Mouse (Mus musculus): Measurements from ENCODE around the gene Exoc6b.
"Not testable (repeated sequence)": the region's sequence is repeated elsewhere in the genome, so short reads cannot be mapped to it uniquely, and the experiment has no call there.

The Exoc6b gene

DNA sequence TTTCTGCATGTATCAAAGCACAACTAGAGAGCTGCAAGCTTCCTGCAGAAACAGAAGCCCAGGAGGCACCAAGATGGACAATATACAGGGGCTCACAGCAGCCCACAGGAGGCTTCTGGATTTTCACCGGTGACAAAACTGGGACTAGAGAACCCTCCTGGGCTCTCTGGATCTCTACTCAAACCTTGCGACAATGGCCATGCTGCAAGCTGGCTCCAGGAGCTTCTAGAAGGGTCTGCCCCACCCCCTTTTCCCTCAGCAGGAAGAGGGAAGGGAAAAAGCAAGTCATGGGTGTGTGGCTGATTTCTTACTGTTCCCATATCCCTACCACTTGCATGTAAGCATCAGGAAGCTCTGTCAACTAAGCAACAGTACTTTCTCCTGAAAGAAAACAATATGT lies 437.7 kb downstream of the Exoc6b start:
- no peak for DNase-seq (ENCODE audit: low spot score)

DNA sequence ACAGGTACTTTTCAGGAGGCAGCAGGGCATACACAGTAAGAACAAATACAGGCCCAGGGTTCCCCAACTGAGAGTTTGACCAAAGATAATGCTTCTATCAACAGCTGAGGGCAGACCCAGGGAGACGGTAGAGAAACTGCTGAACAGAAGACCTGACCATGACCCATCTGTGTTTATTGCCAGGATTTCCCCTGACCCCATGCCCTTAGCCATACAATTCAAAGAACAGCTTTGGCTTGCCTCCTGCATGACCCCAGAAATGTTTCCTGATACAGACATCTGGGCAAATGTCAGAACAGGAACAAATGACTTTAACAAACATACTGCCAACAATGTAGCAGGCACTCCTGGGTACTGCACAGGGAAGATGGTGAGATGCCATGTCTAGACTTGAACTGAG lies 439.0 kb downstream of the Exoc6b start:
- peak; percentile 30 for DNase-seq (ENCODE audit: low spot score)

DNA sequence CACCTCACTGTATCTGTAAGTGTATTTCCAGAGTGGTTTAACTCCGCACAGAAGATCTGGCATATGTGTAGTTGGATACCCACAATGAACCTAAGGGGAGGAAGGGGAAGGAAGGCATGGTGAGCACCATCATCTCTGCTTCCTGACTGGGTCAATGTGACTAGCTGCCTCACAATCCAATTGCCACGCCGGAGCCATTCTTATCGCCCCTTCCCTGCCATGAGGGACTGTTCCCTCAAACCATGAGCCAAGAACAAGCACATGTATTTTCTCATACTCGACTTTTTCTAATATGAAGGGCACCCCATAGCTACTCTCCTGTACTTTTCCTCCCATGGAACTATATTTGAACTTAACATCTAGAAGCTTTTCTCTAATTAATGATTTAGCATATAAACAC lies 440.5 kb downstream of the Exoc6b start:
- DNase-seq (ENCODE audit: low spot score) = no peak

DNA sequence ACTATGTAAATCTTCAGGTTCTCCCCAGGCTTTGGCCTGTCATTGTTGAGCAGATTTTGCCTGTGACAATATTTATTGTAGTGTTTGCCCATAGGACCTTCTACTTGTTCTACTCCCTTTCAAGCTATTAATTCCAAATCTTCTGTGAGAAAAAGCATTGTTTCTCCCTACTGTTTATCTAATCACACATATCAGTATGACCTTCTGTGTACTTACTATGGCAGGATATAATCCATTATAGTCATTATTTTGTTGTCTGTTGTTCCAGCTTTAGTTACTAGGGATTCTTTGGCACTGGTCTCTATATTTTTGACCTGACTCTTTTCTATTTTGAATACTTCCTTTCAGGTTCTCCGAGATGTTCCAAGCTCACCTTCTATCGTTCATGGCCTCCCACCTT lies 442.9 kb downstream of the Exoc6b start:
- no peak for DNase-seq (ENCODE audit: low spot score)

DNA sequence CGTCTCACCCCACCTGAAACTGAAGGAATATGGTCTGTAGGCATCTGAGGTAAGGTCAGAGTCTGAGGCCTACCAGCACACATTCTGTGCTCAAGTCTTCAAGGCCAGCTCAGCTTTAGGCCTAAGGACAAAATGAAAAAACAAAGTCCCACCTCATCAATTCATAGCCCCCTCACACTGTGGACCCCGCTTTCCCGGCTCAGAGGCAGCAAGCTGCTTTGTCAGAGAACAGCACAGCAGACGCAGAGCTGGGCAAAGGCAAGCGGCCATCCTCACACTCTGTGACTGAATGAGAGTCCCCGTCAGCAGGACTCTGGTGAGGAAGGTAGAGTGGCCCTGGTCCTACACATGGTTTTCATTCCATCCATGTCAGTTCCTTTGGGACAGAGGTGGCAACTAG lies 450.1 kb downstream of the Exoc6b start:
- no peak for DNase-seq (ENCODE audit: low spot score)

DNA sequence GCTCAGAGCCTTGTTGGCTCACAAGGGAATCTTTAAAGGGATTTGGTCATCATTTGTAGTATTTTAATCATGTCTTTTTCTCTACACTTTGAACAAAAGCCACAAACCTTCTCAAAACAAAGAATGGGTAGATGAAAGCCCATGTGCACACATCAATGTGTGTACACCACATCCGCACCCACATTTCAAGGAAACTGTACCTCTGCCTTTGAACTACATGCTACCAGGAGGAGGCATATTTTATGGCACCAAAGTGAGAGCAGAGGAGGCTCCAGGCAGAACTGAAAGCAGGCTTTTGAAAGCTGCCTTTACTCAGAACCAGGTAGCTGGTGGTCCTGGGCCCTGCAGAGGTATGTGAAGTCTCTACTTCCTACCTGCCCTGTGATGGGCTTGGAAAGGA lies 452.3 kb downstream of the Exoc6b start:
- no peak for DNase-seq (ENCODE audit: low spot score)

DNA sequence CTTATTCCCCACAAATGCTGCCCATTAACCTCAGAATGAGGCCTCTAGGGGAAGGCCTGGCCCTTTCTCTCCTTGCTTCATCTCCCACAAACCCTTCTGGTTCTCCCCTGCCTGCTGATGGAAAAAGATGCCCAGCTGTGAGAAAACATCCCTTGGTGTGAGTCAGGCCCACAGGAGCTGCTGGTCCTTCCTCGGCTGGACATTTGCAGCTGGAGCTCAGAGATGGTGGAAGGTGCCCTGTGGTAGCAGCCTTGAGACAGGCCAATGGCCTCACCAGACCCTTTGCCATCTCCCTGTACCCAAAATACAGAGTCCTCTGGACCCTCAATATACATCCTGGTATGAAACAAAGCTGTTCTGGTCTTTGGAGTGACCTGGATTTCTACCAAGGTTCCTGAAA lies 452.7 kb downstream of the Exoc6b start:
- no peak for DNase-seq (ENCODE audit: low spot score)

DNA sequence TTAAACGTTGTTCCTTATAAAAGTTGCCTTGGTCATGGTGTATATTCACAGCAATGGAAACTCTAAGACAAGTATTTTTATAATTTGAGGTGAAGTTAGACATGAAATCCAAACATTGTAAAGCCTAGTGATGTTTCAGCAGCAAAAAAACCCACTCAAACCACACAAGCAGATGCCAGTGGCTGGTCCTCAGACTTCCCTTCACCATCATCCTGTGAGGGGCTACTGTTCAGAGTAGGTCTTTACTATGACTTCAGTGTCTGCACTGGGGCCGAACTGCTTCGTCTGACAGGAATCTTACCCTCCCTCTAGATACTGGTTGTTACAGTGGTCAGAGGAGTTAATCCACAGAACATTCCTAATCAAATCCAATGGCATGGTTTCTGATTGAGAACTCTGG lies 455.8 kb downstream of the Exoc6b start:
- no peak for DNase-seq (ENCODE audit: low spot score)

DNA sequence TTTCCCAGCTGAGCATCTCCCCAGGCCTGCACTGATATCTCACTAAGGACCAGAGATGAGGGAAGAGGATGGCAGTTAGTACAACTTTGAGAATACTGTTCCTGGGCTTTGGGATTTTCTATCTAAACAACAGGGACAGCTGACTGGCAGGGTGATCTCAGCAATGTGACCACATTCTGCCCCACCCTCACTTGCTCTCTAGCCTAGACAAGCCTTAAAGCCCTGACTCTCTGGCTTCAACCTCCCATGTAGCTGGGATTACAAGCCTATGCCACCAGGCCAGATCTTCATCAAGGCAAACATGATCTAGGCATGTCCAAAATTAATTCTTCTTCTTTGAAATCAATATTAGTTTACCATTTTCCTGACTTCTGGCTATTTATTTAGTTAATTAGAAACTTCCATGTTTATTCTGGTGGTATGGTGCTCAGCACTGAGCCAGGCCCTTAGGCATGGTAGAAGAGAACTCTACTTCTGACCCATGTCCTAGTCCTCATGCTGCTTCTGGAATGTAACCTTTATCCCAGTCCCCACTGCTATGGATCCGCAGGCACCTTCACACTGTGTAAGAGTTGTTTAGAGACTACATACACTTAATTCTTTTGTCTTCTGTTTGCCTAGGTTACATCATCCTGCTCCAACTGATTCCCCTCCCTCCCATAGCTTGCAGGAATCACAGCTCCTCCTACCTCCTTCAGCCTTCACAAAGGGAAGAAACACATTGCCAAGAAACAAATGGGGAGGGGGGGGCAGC lies 468.0 kb downstream of the Exoc6b start:
- DNase-seq (ENCODE audit: low spot score) = no peak

DNA sequence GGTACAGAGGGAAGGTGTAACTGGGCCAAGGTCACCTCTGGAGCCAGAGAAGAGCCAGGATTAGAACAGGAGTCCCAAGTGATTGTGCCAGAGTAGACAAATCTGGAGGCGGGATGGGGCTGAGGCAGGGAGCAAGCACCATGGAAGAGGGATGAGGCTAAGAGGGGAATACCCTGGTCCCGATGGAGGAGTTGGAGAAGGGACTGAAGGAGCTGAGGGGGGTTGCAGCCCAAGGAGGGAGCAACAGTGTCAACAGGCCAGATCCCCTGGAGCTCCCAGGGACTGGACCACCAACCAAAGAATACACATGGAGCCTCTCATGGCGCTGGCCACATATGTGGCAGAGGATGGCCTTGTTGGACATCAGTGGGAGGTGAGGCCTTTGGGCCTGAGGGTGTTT lies 470.0 kb downstream of the Exoc6b start:
- DNase-seq (ENCODE audit: low spot score) = not testable (repeated sequence)

DNA sequence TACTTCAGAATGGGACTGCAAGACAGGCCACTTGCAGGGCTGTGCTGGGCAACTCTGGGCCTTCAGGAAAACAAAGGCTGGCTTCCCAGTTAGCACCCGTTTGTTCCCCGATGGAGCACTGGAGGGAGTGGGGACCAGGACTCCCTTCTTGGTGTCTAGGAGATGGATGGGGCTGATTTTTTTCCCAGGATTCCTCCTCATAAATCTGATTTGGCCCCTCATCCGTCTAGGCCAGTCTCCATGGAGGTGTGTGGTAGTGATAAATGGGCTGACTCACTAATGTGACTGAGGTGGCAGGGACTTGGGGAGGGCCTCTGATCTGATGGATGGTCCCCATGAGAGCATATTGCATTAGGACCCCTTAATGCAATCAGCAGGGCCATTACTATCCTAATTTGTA lies 470.6 kb downstream of the Exoc6b start:
- DNase-seq (ENCODE audit: low spot score) = no peak

DNA sequence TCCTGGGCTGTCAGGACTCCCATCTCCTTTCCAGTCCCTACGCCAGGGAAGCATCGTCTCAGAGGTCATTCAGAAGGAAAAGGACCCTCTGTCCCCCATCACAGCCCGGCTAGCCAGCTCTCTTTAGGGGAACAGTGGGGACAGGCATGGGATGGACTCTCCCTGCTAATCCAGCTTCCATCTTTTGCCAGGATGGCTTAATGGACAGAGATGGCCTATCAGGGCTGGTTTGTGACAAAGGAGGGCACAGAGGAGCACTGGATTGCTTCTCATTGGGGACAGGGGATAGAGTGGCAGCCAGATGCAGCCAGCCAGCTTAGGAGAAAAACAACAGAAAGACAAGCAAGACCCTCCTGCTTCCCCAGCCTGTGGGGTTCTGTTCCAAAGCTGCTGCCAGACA lies 474.7 kb downstream of the Exoc6b start:
- DNase-seq (ENCODE audit: low spot score) = no peak

DNA sequence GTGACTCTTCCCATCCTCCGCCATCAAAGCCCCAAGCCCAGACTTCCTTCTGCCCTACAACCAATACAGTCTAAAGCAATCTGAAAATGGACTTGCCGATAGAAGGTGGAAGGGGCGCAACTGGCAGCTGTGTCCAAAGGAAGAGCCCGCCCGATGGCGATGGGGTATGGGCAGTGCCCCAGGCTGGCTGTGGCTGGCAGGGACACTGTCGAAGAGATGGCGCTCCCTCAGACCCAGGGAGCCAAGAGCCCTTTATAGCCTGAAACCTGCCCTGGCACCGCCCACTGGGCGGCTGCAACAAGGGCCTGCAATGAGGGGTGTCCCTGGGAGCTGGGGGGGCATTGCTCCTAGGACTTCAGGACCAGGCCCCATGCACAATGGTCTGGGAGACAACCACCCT lies 475.6 kb downstream of the Exoc6b start, which contains the start of gene Cyp26b1:
Gene Cyp26b1 (minus strand): TSS at position 216 of the 400 bp plus-strand sequence.
- DNase-seq (ENCODE audit: low spot score) = no peak

DNA sequence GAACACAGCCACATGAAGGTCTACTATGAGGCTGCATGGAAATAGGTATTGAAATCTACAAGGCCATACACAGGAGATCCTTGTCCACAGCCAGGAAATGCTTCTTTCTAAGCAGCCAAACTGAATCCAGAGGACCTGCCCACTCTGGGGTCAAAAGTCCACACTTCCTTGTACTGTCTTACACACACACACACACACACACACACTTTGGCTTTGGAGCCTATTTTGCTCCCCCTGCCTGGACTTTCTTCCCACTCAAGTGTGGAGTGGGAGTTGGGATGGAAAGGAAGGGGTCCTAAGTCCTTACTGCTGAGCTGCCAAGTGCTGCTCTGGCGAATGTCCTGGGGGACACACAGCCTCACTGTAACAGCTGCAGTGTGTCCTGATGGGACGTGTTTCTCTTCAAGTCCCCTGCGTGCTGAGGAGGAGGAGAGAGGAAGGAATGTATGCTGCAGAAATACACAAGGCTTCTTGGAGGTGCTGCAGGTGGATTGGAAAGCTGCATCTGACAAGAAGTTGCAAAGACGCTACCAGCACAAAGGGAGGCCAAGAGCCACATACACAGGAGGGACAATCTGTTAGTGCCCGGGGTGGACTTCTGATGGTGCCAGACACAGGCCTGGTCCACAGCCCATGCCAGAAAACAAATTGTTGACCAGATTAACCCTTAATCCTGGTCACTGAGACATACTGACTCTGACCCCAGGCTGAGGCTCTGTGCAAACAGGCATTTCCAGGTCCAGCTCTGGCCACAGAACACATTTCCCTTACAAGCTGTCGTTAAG lies 478.2 kb downstream of the Exoc6b start:
- DNase-seq (ENCODE audit: low spot score) = no peak

DNA sequence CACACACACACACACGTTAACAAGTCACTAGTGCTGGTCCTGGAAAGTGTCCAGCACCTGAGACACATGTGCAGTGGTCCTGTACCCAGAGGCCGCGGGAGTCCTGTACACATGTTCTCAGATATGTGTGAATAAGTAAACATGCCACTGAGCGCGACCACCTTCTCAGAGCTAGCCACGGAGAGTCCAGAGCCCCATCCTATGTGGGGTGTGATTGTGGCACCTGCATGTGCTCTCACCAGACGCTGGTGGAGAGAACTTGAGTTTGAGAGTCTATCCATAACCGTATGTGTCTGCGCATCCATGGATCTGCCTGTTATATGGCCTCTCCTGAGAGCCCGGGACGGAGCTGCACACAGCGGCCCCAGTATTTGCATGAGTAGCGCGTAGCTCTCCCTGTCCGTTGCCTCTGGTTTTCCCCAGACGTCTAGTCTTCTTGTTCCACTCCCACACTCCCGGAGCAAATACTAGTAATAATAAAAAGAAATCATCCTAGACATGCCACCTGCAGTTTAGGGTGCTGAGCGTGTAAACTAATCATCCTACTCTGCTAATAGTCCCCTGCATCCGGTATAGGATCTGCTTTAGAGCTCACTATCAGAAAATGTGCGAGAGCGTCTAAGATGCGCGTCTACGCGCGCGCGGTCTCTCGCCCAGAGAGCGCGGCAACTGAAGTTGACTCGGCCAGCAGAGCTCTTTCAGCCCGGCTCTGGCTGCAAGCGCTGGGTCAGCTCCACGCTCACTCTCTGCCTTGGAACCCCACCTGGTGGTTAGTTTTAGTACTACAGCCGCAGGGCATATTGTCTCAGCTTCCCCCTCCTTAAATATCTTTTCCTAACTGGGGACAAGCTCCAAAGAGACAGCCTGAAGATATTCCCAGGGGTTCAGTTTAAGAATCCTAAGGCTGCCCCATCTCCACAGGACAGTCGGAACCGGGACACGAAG lies 479.3 kb downstream of the Exoc6b start:
- DNase-seq (ENCODE audit: low spot score) = peak; percentile 70

DNA sequence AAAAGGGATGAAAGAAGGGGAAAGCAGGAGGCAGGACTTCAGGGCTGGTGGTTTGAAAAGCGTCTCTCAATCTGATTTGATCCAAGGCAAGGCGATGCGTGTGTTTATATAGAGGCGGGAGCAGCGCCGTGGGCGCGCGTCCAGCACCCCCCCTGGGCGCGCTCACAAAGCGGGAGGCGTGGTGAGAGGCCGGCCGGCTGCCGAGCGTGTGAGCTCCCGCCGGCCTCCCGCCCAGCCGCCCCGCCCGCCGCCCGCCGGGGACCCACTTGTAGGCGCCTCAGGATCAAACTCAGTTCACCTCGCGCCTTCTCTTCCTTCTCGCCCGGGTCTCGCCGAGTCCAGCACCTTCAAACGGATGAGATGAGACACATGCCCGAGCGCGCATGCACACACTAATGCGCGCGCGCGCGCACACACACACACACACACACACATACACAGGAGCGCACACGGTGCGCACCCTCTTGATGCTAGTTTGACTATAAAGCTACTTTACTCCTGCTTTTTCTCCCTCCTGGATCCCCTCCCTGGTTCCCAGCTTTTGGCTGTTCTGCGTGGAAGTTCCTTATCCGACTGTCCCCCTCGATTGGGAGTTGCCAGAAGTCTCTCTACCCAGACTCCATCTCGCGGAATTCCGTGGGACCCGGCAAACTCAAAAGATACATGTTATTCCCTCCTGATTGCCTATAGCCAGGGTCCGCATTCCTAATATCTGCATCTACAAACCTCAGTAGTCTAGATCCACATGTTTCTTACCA lies 480.2 kb downstream of the Exoc6b start:
- DNase-seq (ENCODE audit: low spot score) = no peak

DNA sequence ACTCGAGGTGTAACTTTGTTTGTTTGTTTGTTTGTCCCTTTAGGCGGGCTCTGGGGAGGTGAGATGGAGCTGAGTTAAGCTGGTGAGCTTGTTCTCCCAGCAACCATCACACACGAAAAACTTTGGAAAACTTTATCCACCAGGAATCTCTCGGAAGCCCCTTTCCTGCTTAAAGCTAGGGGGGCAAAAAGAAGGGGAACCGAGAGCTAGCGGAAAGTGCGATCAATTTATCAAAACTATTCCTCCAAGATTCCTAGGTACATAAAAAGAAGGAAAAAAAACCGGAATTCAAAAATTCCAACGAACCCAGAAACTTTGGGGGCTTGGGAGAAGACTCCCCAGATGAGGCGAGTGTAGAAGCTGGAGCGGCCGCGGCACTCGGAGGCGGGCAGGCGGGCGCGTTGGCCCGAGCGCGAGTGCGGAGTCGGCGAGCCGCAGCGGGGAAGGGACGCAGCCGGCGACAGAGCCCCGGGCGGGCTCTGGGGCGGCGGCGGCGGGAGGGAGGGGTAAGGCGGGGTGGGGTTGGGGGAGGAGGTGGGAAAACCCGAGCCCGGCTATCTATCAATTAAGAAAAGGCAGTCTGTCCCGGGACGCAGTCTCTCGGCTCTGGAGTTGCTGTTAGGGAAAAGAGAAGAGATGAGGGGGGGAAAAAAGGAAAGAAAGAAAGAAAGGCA lies 481.0 kb downstream of the Exoc6b start:
- DNase-seq (ENCODE audit: low spot score) = no peak

DNA sequence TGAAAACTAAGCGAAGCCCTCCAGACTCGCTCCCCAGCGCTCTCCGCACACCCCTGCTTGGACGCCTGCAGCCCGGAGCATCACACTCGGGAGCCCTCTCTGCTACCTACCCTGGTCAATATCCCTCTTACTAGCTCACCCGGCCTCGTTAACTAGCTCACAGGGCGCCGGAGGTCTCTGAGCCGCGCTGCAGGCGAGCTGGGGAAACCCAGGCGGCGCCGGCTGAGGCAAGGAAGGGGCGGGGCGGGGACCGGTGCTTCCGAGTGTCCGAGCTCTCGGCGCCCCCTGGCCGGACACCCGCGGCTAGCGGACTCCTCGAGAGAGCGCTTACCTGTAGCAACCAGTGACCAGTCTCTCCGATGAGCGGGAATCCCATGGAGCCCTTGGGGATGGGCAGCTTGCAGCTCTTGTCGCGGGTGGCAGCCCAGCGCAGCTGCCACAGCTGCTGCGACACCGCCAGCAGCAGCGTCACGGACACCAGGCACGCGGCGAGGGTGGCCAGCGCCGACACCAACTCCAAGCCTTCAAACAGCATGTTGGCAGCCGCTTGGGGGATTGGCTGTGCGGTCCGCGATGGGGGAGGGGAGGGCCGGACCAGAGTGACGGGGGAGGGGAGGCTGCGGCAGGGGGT lies 481.7 kb downstream of the Exoc6b start:
- DNase-seq (ENCODE audit: low spot score) = peak; percentile 60

DNA sequence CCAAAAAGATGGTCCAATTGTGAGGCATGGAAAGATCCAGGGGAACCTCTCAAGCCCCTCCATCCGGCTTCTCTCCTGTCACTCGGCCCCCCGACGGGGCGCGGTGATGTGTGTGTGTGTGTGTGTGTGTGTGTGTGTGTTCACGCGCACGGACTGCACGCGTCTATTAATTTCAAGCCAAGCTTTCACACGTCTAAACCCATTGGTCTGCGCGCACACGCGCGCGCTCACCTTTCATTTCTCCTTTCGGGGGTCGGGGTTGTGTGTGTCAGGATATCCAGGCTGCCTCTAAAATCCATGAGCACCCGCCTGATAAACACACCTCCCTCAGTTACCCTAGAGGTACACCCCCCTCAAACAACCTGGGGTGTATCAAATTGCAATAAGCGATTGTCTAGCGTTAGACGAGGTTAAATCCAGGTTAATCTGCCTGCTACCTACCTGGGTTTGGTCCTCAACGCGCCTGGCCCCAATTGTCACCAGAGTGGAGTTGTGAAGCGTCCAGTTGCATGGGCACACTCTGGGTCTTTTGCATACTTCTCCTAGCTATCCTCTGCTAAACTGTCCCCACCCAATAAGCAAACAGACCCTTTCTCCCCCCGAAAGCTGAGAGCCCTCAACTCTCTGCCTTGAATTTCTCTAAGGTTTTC lies 482.6 kb downstream of the Exoc6b start:
- no peak for DNase-seq (ENCODE audit: low spot score)

DNA sequence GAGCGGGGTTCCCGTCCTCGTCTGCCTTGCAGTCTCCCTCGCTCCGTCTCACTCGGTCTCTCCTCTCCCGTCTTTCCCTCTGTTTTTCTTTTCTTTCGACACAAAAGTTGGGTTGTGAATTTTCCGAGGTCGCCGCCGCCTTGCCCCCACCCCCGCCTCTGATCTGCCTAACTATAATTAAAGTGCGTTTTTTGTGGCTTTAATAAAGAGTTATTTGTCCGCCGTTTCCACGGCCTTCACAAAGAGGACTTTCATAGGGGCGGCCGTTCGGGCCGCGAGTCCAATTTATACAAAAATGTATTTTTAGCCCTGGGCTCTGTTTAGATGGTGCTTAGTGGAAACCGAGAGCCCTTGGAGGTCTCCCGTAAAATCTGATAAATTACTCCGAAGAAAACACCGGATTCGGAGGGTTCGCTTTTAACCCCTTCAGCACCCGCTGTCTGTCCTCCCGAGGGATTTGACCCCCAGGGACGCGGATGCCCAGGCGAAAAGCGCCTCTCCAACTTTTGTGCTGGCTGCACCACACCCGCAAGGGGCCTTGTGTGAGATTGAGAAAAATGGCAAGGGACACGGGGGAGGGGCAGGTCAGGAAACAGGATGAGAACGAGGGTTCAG lies 483.5 kb downstream of the Exoc6b start:
- no peak for DNase-seq (ENCODE audit: low spot score)

All from yolk sac, embryonic 10.5 days (tissue).